Mouse (Mus musculus) splenic B cell, adult 2 months (primary cell): ENCODE data around the gene Nemp1.

Source experiments
- DNase-seq: peaks from one replicate; pipeline ENCODE4 v3.0.0-alpha.2; 2011; ENCODE audit warnings: low read depth, low spot score
- H3K27me3 ChIP-seq: 2 replicates; pipeline ENCODE4 v1.6.1; 2012; ENCODE audit warnings: mild to moderate bottlenecking, low read length, moderate library complexity, mixed read lengths; ENCODE audit not compliant: control insufficient read depth, poor library complexity, insufficient read depth, severe bottlenecking
- H3K36me3 ChIP-seq: 2 replicates; pipeline ENCODE4 v1.6.1; 2012; ENCODE audit warnings: mild to moderate bottlenecking, low read length, moderate library complexity, mixed read lengths; ENCODE audit not compliant: control insufficient read depth, poor library complexity, insufficient read depth, severe bottlenecking

The Nemp1 gene

GRCm38 (mm10) chr10:127674794-127675522 lies 8.3 kb downstream of the Nemp1 start:
- Histone ChIP-seq H3K27me3 (no peaks in the 10 kb centered on the region), H3K36me3 (no peaks in the 10 kb centered on the region)
- peak; percentile 78 for DNase-seq

DNA sequence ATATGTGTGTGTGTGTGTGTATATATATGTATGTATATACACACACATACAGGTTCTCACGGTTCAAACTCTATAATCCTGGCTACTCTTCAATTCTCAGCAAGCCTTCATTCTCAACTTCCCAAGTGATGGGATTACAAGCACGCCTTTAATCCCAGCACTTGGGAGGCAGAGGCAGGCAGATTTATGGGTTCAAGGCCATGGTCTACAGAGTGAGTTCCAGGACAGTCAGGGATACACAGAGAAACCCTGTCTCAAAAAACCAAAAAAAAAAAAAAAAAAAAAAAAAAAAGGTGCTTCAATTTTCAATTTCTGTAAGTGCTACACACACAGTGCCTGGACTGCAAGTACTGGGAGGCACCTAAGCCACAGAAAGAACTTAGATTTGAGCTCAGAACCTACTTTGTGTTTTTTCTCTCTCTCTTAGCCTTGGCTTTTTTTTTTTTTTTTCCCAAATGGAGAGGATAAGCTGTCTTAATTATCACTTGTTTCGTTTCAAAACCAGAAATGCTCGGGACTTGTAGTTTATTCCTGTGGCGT lies 9.2 kb downstream of the Nemp1 start:
- no peak for DNase-seq
- no peaks in the 10 kb centered on the region for H3K36me3 ChIP-seq
- H3K27me3 ChIP-seq = no peaks in the 10 kb centered on the region

DNA sequence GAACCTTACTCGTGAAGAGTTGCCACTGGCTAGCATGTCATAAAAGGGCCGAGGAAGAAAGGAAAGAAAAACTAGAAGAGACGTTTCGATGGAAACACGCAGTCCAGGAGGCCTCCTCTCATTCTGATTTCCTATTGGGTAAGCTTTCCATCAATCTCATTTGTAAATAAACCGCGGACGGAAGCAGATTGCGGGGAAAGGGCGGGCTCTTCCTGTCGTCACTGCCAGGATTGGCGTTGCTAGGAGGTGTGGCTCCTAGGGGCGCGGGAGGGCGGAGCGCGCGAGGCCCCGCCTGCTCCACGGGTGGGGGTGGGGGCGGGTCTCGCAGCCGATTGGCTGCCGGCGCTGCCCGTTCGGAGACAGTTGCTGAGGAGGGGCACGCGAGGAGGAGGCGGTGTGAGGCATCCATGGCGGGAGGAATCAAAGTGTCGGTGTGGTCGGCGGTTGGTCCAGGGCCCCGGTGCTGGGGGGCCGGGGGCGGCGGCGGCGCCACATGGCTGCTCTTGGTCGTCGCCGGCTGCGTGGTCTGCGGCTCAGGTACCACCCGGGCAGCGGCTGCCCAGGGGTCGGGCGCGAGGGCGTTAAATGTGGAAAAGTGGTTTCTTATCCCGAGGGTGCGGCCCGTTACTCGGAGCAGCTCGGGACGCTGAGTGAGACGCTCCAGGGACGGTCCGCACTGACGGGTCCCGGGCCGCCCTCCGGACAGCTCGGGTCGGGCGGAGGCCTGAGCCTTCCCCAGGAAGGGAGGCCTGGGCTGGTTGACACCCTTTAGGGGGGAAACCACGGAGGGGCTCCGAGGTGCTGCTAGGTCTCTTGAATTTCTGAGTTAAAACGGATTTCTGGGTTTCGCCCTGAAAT lies 10.2 kb downstream of the Nemp1 start:
- H3K27me3 ChIP-seq = no peaks in the 10 kb centered on the region
- H3K36me3 ChIP-seq = no peaks in the 10 kb centered on the region
- peak; percentile 99 for DNase-seq

DNA sequence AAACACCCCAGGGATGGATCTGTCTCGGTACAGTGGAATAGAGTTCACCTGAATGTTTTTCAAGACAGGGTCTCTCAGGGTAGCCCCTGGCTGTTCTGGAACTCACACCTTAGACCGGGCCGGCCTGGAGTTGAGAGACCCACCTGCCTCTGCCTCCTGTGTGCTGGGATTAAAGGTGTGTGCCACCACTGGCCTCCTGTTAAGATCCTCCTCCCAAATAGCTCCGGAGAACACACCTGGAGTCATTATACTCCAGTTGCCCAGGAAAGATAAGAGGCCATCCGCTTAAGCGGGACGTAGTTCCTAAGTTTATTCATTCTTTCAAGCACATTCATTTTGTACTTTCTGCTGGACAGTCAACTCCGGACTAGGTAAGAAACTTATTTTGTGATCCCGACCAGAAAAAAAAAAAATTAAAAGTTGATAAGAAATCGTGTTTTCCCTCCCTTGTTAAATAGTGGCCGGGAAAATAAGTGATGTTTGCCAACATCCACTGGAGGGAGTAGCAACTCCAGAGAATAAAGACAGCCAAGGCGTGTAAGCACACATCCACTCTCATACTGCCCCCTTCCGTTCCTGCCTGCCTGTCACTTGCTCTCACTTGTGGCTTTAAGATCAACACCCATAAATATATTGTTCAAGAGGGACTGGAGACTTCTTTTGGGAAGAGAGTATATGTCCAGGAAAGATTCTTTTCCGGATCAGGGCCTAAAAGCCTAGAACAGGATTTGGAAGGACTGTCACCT lies 11.1 kb downstream of the Nemp1 start:
- peak; percentile 84 for DNase-seq
- Histone ChIP-seq H3K36me3 (no peaks in the 10 kb centered on the region), H3K27me3 (no peaks in the 10 kb centered on the region)

- Histone ChIP-seq H3K27me3 (no peaks in the 10 kb centered on the region), H3K36me3 (no peaks in the 10 kb centered on the region)
- DNase-seq = no peak
Measured at GRCm38 (mm10) chr10:127679208-127679607, 12.5 kb downstream of the Nemp1 start.

DNA sequence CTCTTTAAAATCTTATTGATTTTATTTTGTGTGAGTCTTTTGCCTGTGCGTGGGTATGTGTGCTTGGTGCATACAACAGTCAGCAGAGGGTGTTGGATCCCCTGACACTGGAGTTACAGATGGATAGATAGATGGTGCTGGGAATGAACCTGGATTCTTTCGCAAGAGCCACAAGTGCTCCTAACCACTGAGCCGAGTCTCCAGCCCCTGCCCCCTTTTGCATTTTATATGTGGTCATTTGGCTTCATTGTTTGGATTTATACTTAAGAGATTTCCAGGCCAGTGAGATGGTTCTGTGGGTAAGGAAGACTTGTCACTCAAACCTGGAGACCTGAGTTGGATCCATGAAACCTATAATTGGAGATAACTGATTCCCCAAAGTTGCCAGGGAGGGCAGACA lies 13.2 kb downstream of the Nemp1 start:
- Histone ChIP-seq H3K27me3 (no peaks in the 10 kb centered on the region), H3K36me3 (no peaks in the 10 kb centered on the region)
- no peak for DNase-seq

DNA sequence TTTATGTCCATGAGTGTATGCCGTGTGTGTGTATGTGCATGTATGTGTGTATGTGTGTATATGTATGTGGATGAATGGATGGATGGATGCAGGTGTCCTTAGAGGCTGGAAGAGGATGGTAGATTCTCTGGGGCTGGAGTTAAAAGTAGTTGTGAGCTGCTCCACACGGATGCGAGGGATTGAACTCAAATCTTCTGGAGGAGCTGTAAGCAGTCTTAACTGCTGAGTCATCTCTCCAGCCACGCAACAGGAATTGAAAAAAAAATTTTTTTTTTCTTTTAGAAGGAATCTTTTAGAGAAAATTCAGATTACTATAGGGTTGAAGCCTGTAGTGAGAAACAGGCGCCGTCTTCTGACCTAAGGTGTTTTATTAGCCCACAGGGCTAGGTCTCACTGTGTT lies 16.2 kb downstream of the Nemp1 start:
- no peaks in the 10 kb centered on the region for H3K27me3 ChIP-seq
- no peak for DNase-seq
- H3K36me3 ChIP-seq = no peaks in the 10 kb centered on the region

GRCm38 (mm10) chr10:127691053-127691452 lies 24.4 kb downstream of the Nemp1 start:
- H3K27me3 ChIP-seq = no peaks in the 10 kb centered on the region
- H3K36me3 ChIP-seq = peaks cover 8% of the 10 kb centered on the region
- DNase-seq = no peak

DNA sequence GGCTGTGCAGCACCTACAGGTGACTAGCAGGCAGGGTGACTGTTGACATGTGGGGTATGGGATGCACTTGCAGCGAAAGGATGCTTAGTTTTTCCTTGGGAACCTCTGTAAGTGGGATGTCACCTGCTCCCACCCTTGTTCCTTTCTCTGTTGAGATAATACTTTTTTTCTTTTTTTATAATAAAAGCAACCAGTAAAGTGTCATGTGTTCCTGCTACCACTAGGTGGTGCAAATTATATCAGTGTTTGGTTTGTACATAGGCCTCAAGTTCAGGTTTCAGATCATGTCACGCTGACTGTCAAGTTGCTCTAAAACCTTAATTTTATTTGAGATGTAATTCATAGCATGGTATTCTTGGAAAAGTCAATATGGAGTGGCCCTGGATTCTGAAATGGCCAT lies 27.9 kb downstream of the Nemp1 start:
- H3K36me3 ChIP-seq = peaks cover 8% of the 10 kb centered on the region
- H3K27me3 ChIP-seq = no peaks in the 10 kb centered on the region
- DNase-seq = peak; percentile 54

GRCm38 (mm10) chr10:127695775-127696174 lies 29.1 kb downstream of the Nemp1 start:
- peaks cover 8% of the 10 kb centered on the region for H3K36me3 ChIP-seq
- H3K27me3 ChIP-seq = no peaks in the 10 kb centered on the region
- no peak for DNase-seq

GRCm38 (mm10) chr10:127698966-127699365 lies 32.3 kb downstream of the Nemp1 start:
- peaks cover 4% of the 10 kb centered on the region for H3K36me3 ChIP-seq
- no peak for DNase-seq

DNA sequence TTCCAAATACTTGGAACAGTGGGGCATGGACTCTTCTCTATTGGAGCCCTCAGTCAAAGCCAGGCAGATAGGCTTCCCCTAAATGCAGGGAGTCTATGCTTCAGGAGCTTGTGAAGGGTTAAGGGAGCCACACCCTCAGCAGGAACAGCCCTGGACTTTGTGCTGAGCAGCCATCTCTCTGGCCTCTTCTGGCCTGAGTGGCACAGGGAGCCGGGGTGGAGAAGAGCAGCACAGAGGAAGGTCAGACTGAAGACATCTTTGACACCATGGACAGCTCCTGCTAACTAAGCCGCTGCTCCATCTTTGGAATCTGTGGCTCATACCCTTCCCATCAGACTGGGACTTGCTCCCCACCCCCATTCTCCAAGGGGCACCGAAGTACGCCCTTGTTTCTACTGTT lies 36.6 kb downstream of the Nemp1 start:
- no peak for DNase-seq
- H3K27me3 ChIP-seq = no peaks in the 10 kb centered on the region

More at GRCm38 (mm10) chr10:127698966-127699365, 32.3 kb downstream of the Nemp1 start:
- no peaks in the 10 kb centered on the region for H3K27me3 ChIP-seq

DNA sequence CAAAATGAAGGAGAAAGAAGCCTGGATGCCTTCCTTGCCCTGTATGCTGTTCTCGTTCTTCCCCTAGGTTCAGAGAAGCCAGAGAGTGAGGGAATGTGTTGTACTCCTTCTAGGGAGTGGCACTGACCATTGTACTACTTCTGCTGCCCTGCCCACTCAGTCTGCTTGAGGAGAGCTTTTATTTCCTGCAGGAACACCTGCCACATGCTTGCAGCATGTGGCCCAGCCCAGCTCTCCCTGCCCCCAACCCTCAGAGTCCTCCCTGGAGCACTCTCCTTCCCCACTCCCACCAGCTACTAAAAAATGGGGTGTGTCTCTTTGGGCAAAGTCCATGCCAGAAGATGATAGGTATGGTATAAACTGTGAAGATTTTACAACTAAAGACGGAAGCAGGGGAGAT lies 37.6 kb downstream of the Nemp1 start:
- H3K36me3 ChIP-seq = no peaks in the 10 kb centered on the region
- DNase-seq = no peak

More for the DNA sequence above, 36.6 kb downstream of the Nemp1 start:
- H3K36me3 ChIP-seq = no peaks in the 10 kb centered on the region; the same call in 1 of the 2 replicates

DNA sequence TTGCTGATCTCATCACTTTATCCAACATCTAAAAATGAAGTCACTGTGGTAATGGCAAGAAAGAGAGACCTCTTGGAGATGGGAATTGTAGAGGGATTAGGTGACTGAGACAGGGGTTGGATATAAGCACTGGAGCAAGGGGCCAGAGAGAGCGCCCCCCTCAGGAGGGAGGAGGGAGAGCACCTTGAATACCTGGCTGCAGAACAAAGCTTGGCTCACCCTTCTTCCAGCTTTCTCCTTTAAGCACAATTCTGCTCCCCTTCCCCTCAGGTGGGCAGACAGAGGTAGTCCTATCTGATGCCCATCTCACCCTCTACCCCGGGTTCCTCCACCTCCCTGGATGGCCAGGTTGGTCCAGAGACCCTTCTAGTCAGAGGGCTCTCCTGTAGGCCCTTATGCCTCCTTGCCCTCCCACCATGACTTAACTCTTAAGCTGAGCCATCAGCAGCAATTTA lies 38.1 kb downstream of the Nemp1 start, which contains the start of gene Myo1a:
Gene Myo1a (plus strand): TSS at position 405 of the 455 bp plus-strand sequence.
- Histone ChIP-seq H3K27me3 (no peaks in the 10 kb centered on the region), H3K36me3 (no peaks in the 10 kb centered on the region)
- no peak for DNase-seq

More for the DNA sequence above, 37.6 kb downstream of the Nemp1 start:
- H3K27me3 ChIP-seq = no peaks in the 10 kb centered on the region
